Mouse (Mus musculus): ENCODE data around the gene Rab40c. TPM values are rescaled to one million over a fixed set of nuclear protein-coding genes. Genes with fewer than 3 reads are reported as not detected.

Gene Rab40c
- polyA plus RNA-seq, 1 experiment from 2014 or later: 55.0 TPM

GRCm38 (mm10) chr17:25887467-25887866 is 32.1 kb downstream of the Rab40c start:
- no peaks in the 10 kb centered on the region for H3K27me3 ChIP-seq
- no peaks in the 10 kb centered on the region for H3K9me3 ChIP-seq
- H3K4me2 ChIP-seq: no peak overlapping the region
- no peaks in the 10 kb centered on the region for H3K4me1 ChIP-seq (replicated peaks)
- H3K36me3 ChIP-seq: peaks cover 14% of the 10 kb centered on the region
- no peak overlapping the region for H3K9ac ChIP-seq
- no peak overlapping the region for H3K27ac ChIP-seq (replicated peaks)
- ATAC-seq (ENCODE audit: low FRiP score, low read depth): no peak
- 94% methylated on average over 10 of the region's 10 CpGs for WGBS
- no peak overlapping the region for H3K4me3 ChIP-seq

- H3K27ac ChIP-seq (replicated peaks): no peak overlapping the region
- H3K27me3 ChIP-seq: no peaks in the 10 kb centered on the region
- peaks cover 14% of the 10 kb centered on the region for H3K36me3 ChIP-seq
- H3K4me2 ChIP-seq: no peak overlapping the region
- H3K9ac ChIP-seq: no peak overlapping the region
- no peak for ATAC-seq (ENCODE audit: low FRiP score, low read depth)
- no peaks in the 10 kb centered on the region for H3K9me3 ChIP-seq
- no peaks in the 10 kb centered on the region for H3K4me1 ChIP-seq (replicated peaks)
- no peak overlapping the region for H3K4me3 ChIP-seq
Measured at GRCm38 (mm10) chr17:25886806-25887205, 32.7 kb downstream of the Rab40c start.

GRCm38 (mm10) chr17:25885636-25886035 is 33.9 kb downstream of the Rab40c start:
- no peaks in the 10 kb centered on the region for H3K9me3 ChIP-seq
- no peak overlapping the region for H3K9ac ChIP-seq
- no peak overlapping the region for H3K27ac ChIP-seq (replicated peaks)
- no peak for ATAC-seq (ENCODE audit: low FRiP score, low read depth)
- peaks cover 7% of the 10 kb centered on the region for H3K4me1 ChIP-seq (replicated peaks)
- H3K27me3 ChIP-seq: no peaks in the 10 kb centered on the region
- H3K4me2 ChIP-seq: no peak overlapping the region
- no peak overlapping the region for H3K4me3 ChIP-seq
- peaks cover 14% of the 10 kb centered on the region for H3K36me3 ChIP-seq
- WGBS: 57% methylated on average over 4 of the region's 4 CpGs

GRCm38 (mm10) chr17:25883824-25884223 is 35.7 kb downstream of the Rab40c start:
- ATAC-seq (ENCODE audit: low FRiP score, low read depth): no peak
- H3K4me3 ChIP-seq: no peak overlapping the region
- no peak overlapping the region for H3K4me2 ChIP-seq
- H3K27me3 ChIP-seq: no peaks in the 10 kb centered on the region
- peaks cover 8% of the 10 kb centered on the region for H3K36me3 ChIP-seq
- H3K9me3 ChIP-seq: no peaks in the 10 kb centered on the region
- no peak overlapping the region for H3K9ac ChIP-seq
- peaks cover 17% of the 10 kb centered on the region for H3K4me1 ChIP-seq (replicated peaks)
- 90% methylated on average over 3 of the region's 3 CpGs for WGBS
- no peak overlapping the region for H3K27ac ChIP-seq (replicated peaks)

- peaks cover 8% of the 10 kb centered on the region for H3K36me3 ChIP-seq
- H3K9me3 ChIP-seq: no peaks in the 10 kb centered on the region
- no peaks in the 10 kb centered on the region for H3K27me3 ChIP-seq
- no peak overlapping the region for H3K27ac ChIP-seq (replicated peaks)
- H3K4me2 ChIP-seq: no peak overlapping the region
- H3K4me3 ChIP-seq: no peak overlapping the region
- no peak for ATAC-seq (ENCODE audit: low FRiP score, low read depth)
- peaks cover 17% of the 10 kb centered on the region for H3K4me1 ChIP-seq (replicated peaks)
- 82% methylated on average over 8 of the region's 8 CpGs for WGBS
- H3K9ac ChIP-seq: no peak overlapping the region
Measured at GRCm38 (mm10) chr17:25883268-25883667, 36.3 kb downstream of the Rab40c start.

GRCm38 (mm10) chr17:25882306-25882705 is 37.2 kb downstream of the Rab40c start:
- 36% methylated on average over 5 of the region's 5 CpGs for WGBS
- H3K9me3 ChIP-seq: no peaks in the 10 kb centered on the region
- no peaks in the 10 kb centered on the region for H3K27me3 ChIP-seq
- no peak overlapping the region for H3K9ac ChIP-seq
- H3K27ac ChIP-seq (replicated peaks): no peak overlapping the region
- no peak overlapping the region for H3K4me2 ChIP-seq
- no peak for ATAC-seq (ENCODE audit: low FRiP score, low read depth)
- no peak overlapping the region for H3K4me3 ChIP-seq
- H3K36me3 ChIP-seq: peaks cover 11% of the 10 kb centered on the region
- H3K4me1 ChIP-seq (replicated peaks): peaks cover 23% of the 10 kb centered on the region

GRCm38 (mm10) chr17:25881691-25882090 is 37.8 kb downstream of the Rab40c start:
- Histone ChIP-seq H3K4me1 (replicated peaks) (peaks cover 28% of the 10 kb centered on the region), H3K27me3 (no peaks in the 10 kb centered on the region), H3K4me3 (no peak overlapping the region), H3K27ac (replicated peaks) (0 out of 2 replicates have a peak overlapping the region, but pooled peaks have one; percentile 18), H3K9me3 (no peaks in the 10 kb centered on the region), H3K36me3 (peaks cover 11% of the 10 kb centered on the region), H3K9ac (0 out of 2 replicates have a peak overlapping the region, but pooled peaks have one; percentile 13), H3K4me2 (no peak overlapping the region)
- no peak for ATAC-seq (ENCODE audit: low FRiP score, low read depth)
- 29% methylated on average over 4 of the region's 4 CpGs for WGBS

- peaks cover 11% of the 10 kb centered on the region for H3K36me3 ChIP-seq
- H3K27ac ChIP-seq (replicated peaks): 0 out of 2 replicates have a peak overlapping the region, but pooled peaks have one; percentile 18
- WGBS: 4% methylated on average over 5 of the region's 5 CpGs
- H3K9ac ChIP-seq: 0 out of 2 replicates have a peak overlapping the region, but pooled peaks have one; percentile 13
- no peak overlapping the region for H3K4me2 ChIP-seq
- no peaks in the 10 kb centered on the region for H3K9me3 ChIP-seq
- ATAC-seq (ENCODE audit: low FRiP score, low read depth): no peak
- H3K4me1 ChIP-seq (replicated peaks): peaks cover 34% of the 10 kb centered on the region
- H3K27me3 ChIP-seq: no peaks in the 10 kb centered on the region
- no peak overlapping the region for H3K4me3 ChIP-seq
Measured at GRCm38 (mm10) chr17:25880913-25881641, 38.5 kb downstream of the Rab40c start.

- Histone ChIP-seq H3K27ac (replicated peaks) (0 out of 2 replicates have a peak within 1 kb of the TSS, but pooled peaks have one; percentile 18), H3K4me2 (no peak within 1 kb of the TSS), H3K9me3 (no peaks in the 10 kb centered on the region), H3K36me3 (peaks cover 11% of the 10 kb centered on the region), H3K27me3 (no peaks in the 10 kb centered on the region), H3K4me3 (no peak within 1 kb of the TSS), H3K9ac (0 out of 2 replicates have a peak within 1 kb of the TSS, but pooled peaks have one; percentile 13), H3K4me1 (replicated peaks) (peaks cover 36% of the 10 kb centered on the region)
- no peak for ATAC-seq (ENCODE audit: low FRiP score, low read depth)
- WGBS: 30% methylated on average over 5 of the region's 5 CpGs
Measured at GRCm38 (mm10) chr17:25880196-25880910, 39.2 kb downstream of the Rab40c start, which contains the start of gene Wfikkn1. TSS of gene Wfikkn1 (minus strand) at chr17:25880858.

GRCm38 (mm10) chr17:25879750-25880149 is 39.8 kb downstream of the Rab40c start:
- Histone ChIP-seq H3K36me3 (peaks cover 11% of the 10 kb centered on the region), H3K9me3 (no peaks in the 10 kb centered on the region), H3K4me1 (replicated peaks) (peaks cover 36% of the 10 kb centered on the region), H3K27ac (replicated peaks) (no peak overlapping the region), H3K9ac (no peak overlapping the region), H3K4me2 (no peak overlapping the region), H3K4me3 (no peak overlapping the region), H3K27me3 (no peaks in the 10 kb centered on the region)
- ATAC-seq (ENCODE audit: low FRiP score, low read depth): no peak
- WGBS: 61% methylated on average over 8 of the region's 8 CpGs

GRCm38 (mm10) chr17:25879261-25879660 is 40.3 kb downstream of the Rab40c start:
- peaks cover 11% of the 10 kb centered on the region for H3K36me3 ChIP-seq

GRCm38 (mm10) chr17:25878611-25879180 is 40.8 kb downstream of the Rab40c start:
- no peak for ATAC-seq (ENCODE audit: low FRiP score, low read depth)
- Histone ChIP-seq H3K4me3 (no peak overlapping the region), H3K4me2 (no peak overlapping the region), H3K4me1 (replicated peaks) (peaks cover 42% of the 10 kb centered on the region), H3K27ac (replicated peaks) (no peak overlapping the region), H3K36me3 (peaks cover 9% of the 10 kb centered on the region), H3K27me3 (no peaks in the 10 kb centered on the region), H3K9ac (no peak overlapping the region), H3K9me3 (no peaks in the 10 kb centered on the region)
- 84% methylated on average over 19 of the region's 19 CpGs for WGBS

More at GRCm38 (mm10) chr17:25879261-25879660, 40.3 kb downstream of the Rab40c start:
- H3K9ac ChIP-seq: no peak overlapping the region
- WGBS: 45% methylated on average over 4 of the region's 4 CpGs
- H3K4me2 ChIP-seq: no peak overlapping the region
- H3K9me3 ChIP-seq: no peaks in the 10 kb centered on the region
- no peak overlapping the region for H3K27ac ChIP-seq (replicated peaks)
- H3K4me1 ChIP-seq (replicated peaks): peaks cover 37% of the 10 kb centered on the region
- H3K27me3 ChIP-seq: no peaks in the 10 kb centered on the region
- no peak overlapping the region for H3K4me3 ChIP-seq
- ATAC-seq (ENCODE audit: low FRiP score, low read depth): no peak
